Mouse (Mus musculus) liver, embryonic 11.5 days (tissue): ENCODE results near the gene Catsper1. TPM values are rescaled to one million over a fixed set of nuclear protein-coding genes. Genes with fewer than 3 reads are reported as not detected.
"Not testable (repeated sequence)": the region's sequence is repeated elsewhere in the genome, so short reads cannot be mapped to it uniquely, and the experiment has no call there.

Source experiments
- ATAC-seq: fragments of 200-750 bp; cut with Nextera tagmentation; replicated peaks from 2 replicates; pipeline ENCODE4 v1.8.0; 2017; ENCODE audit warnings: moderate number of reproducible peaks, mild to moderate bottlenecking, moderate TSS enrichment, moderate library complexity; ENCODE audit not compliant: low FRiP score
- DNase-seq: peaks from one replicate; pipeline ENCODE4 v3.0.0-alpha.2; 2017; ENCODE audit warnings: low spot score
- H3K27ac ChIP-seq: fragments of 300-500 bp; sonication (generic); 2 replicates; pipeline ENCODE4 v1.5.1; 2014; ENCODE audit warnings: mild to moderate bottlenecking, low read depth, low read length, control low read depth
- H3K27me3 ChIP-seq: fragments of 300-500 bp; sonication (generic); replicated peaks from 2 replicates; pipeline ENCODE4 v1.6.1; 2014; ENCODE audit warnings: low read length, mixed read lengths; ENCODE audit not compliant: control insufficient read depth, insufficient read depth
- H3K36me3 ChIP-seq: fragments of 300-500 bp; sonication (generic); 2 replicates; pipeline ENCODE4 v1.6.1; 2014; ENCODE audit warnings: mild to moderate bottlenecking, low read length, moderate library complexity, mixed read lengths; ENCODE audit not compliant: control insufficient read depth, insufficient read depth
- H3K4me1 ChIP-seq: fragments of 300-500 bp; sonication (generic); replicated peaks from 2 replicates; pipeline ENCODE4 v1.6.1; 2014; ENCODE audit warnings: low read length, mixed read lengths; ENCODE audit not compliant: control insufficient read depth, insufficient read depth
- H3K4me2 ChIP-seq: fragments of 300-500 bp; sonication (generic); 2 replicates; pipeline ENCODE4 v1.6.1; 2014; ENCODE audit warnings: mild to moderate bottlenecking, control low read depth, moderate library complexity
- H3K4me3 ChIP-seq: fragments of 300-500 bp; sonication (generic); 2 replicates; pipeline ENCODE4 v1.5.1; 2014; ENCODE audit warnings: low read depth, low read length, control low read depth
- H3K9ac ChIP-seq: fragments of 300-500 bp; sonication (generic); 2 replicates; pipeline ENCODE4 v1.6.1; 2014; ENCODE audit warnings: low read depth, low read length, control low read depth
- H3K9me3 ChIP-seq: fragments of 300-500 bp; sonication (generic); 2 replicates; pipeline ENCODE4 v1.6.1; 2016; ENCODE audit warnings: low read length, inconsistent platforms, mixed read lengths; ENCODE audit not compliant: control insufficient read depth
- WGBS: fragments of 180-500 bp; shearing (Covaris S2); extraction: QIAGEN DNeasy Blood & Tissue Kit; methylation state at CpG from one replicate; pipeline ENCODE4 v1.1.7; 2014; 5-methylcytosine and 5-hydroxymethylcytosine counted together
- polyA plus RNA-seq: library from polyadenylated mRNA; unstranded; fragments of >200 nt; fragmentation: Nextera tagmentation; extraction: Ambion mirVana; gene quantifications from 2 replicates; pipeline ENCODE4 v1.2.1, GENCODE M21; 2014

The Catsper1 gene
- polyA plus RNA-seq, 1 experiment from 2014 or later: not detected

- DNase-seq (no peak), ATAC-seq (no peak)
- Histone ChIP-seq H3K9me3 (no peaks in the 10 kb centered on the region), H3K4me1 (peaks cover 4% of the 10 kb centered on the region), H3K4me2 (no peak overlapping the region), H3K27ac (no peak overlapping the region), H3K27me3 (no peaks in the 10 kb centered on the region; the same call in 1 of the 2 replicates), H3K4me3 (no peak overlapping the region), H3K36me3 (no peaks in the 10 kb centered on the region), H3K9ac (no peak overlapping the region)
- WGBS: 77% methylated on average over 6 of the region's 6 CpGs
These were observed 10.0 kb downstream of the Catsper1 start for GRCm38 (mm10) chr19:5345297-5346131.

GRCm38 (mm10) chr19:5348064-5348463, 12.5 kb downstream of the Catsper1 start:
- H3K4me1 ChIP-seq: peaks cover 4% of the 10 kb centered on the region
- H3K36me3 ChIP-seq: no peaks in the 10 kb centered on the region
- DNase-seq (no peak), ATAC-seq (no peak; the same call in 1 of the 2 replicates)
- H3K27me3 ChIP-seq: no peaks in the 10 kb centered on the region; the same call in 1 of the 2 replicates
- no peak overlapping the region for H3K9ac ChIP-seq
- H3K4me3 ChIP-seq: no peak overlapping the region
- 76% methylated on average over 6 of the region's 6 CpGs for WGBS
- no peak overlapping the region for H3K27ac ChIP-seq
- no peaks in the 10 kb centered on the region for H3K9me3 ChIP-seq
- no peak overlapping the region for H3K4me2 ChIP-seq

- peaks cover 4% of the 10 kb centered on the region for H3K4me1 ChIP-seq
- 6% methylated on average over 34 of the region's 34 CpGs for WGBS
- H3K4me2 ChIP-seq: peak overlapping the region; percentile 94
- H3K9me3 ChIP-seq: no peaks in the 10 kb centered on the region
- DNase-seq (peak; percentile 51), ATAC-seq (peak; percentile 64)
- H3K36me3 ChIP-seq: no peaks in the 10 kb centered on the region
- H3K4me3 ChIP-seq: peak overlapping the region; percentile 49
- no peaks in the 10 kb centered on the region; the same call in 1 of the 2 replicates for H3K27me3 ChIP-seq
- H3K9ac ChIP-seq: peak overlapping the region; percentile 49
- H3K27ac ChIP-seq: no peak overlapping the region
These were observed 13.3 kb downstream of the Catsper1 start for GRCm38 (mm10) chr19:5348526-5349501.

- WGBS: 64% methylated on average over 6 of the region's 6 CpGs
- H3K27me3 ChIP-seq, H3K36me3 ChIP-seq, H3K27ac ChIP-seq, H3K4me1 ChIP-seq, ATAC-seq, H3K9me3 ChIP-seq, DNase-seq: not testable (repeated sequence)
- peak within 1 kb of the TSS; percentile 49 for H3K4me3 ChIP-seq
- peak within 1 kb of the TSS; percentile 94 for H3K4me2 ChIP-seq
- peak within 1 kb of the TSS; percentile 49 for H3K9ac ChIP-seq
These were observed 13.9 kb downstream of the Catsper1 start, which contains the start of gene Cst6 for GRCm38 (mm10) chr19:5349502-5349873. Gene Cst6 (minus strand): TSS chr19:5349574.

- WGBS: 72% methylated on average over 2 of the region's 2 CpGs
These were observed 18.1 kb downstream of the Catsper1 start for GRCm38 (mm10) chr19:5353609-5354008.

GRCm38 (mm10) chr19:5356080-5356479, 20.5 kb downstream of the Catsper1 start:
- no peak overlapping the region for H3K27ac ChIP-seq
- no peaks in the 10 kb centered on the region for H3K4me1 ChIP-seq
- no peak overlapping the region for H3K9ac ChIP-seq
- no peak overlapping the region for H3K4me3 ChIP-seq
- no peaks in the 10 kb centered on the region for H3K27me3 ChIP-seq
- ATAC-seq (no peak), DNase-seq (no peak)
- no peaks in the 10 kb centered on the region for H3K36me3 ChIP-seq
- H3K9me3 ChIP-seq: no peaks in the 10 kb centered on the region
- no CpG with 5 or more reads among the region's 1 CpGs for WGBS
- H3K4me2 ChIP-seq: no peak overlapping the region

More at GRCm38 (mm10) chr19:5353609-5354008, 18.1 kb downstream of the Catsper1 start:
- no peak for DNase-seq
- no peak overlapping the region for H3K4me3 ChIP-seq
- H3K9me3 ChIP-seq: no peaks in the 10 kb centered on the region
- ATAC-seq: no peak
- H3K27me3 ChIP-seq: no peaks in the 10 kb centered on the region; the same call in 1 of the 2 replicates
- H3K27ac ChIP-seq: no peak overlapping the region
- H3K36me3 ChIP-seq: no peaks in the 10 kb centered on the region
- peaks cover 4% of the 10 kb centered on the region for H3K4me1 ChIP-seq
- no peak overlapping the region for H3K9ac ChIP-seq
- no peak overlapping the region for H3K4me2 ChIP-seq

GRCm38 (mm10) chr19:5362186-5362585, 26.6 kb downstream of the Catsper1 start:
- H3K36me3 ChIP-seq: peaks cover 17% of the 10 kb centered on the region
- no peaks in the 10 kb centered on the region for H3K9me3 ChIP-seq
- ATAC-seq: no peak
- H3K4me2 ChIP-seq: no peak overlapping the region
- no peak overlapping the region for H3K9ac ChIP-seq
- H3K4me3 ChIP-seq: no peak overlapping the region
- 81% methylated on average over 2 of the region's 2 CpGs for WGBS
- no peak overlapping the region for H3K27ac ChIP-seq
- H3K4me1 ChIP-seq: peaks cover 9% of the 10 kb centered on the region
- no peak for DNase-seq
- no peaks in the 10 kb centered on the region for H3K27me3 ChIP-seq

- Histone ChIP-seq H3K4me2 (no peak overlapping the region), H3K27me3 (no peaks in the 10 kb centered on the region), H3K27ac (no peak overlapping the region), H3K4me1 (peaks cover 17% of the 10 kb centered on the region), H3K9ac (no peak overlapping the region), H3K9me3 (no peaks in the 10 kb centered on the region), H3K4me3 (no peak overlapping the region), H3K36me3 (peaks cover 24% of the 10 kb centered on the region)
- ATAC-seq (no peak), DNase-seq (no peak)
- 85% methylated on average over 2 of the region's 2 CpGs for WGBS
These were observed 28.6 kb downstream of the Catsper1 start for GRCm38 (mm10) chr19:5364124-5364523.
